Mouse (Mus musculus) hindbrain, embryonic 11.5 days (tissue): ENCODE measurements around the gene Shroom3. TPM values are rescaled to one million over a fixed set of nuclear protein-coding genes. Genes with fewer than 3 reads are reported as not detected.

Experiments used
- ATAC-seq: fragments of 200-750 bp; cut with Nextera tagmentation; 2 replicates; pipeline ENCODE4 v1.8.0; 2017; ENCODE audit warnings: mild to moderate bottlenecking, moderate TSS enrichment, moderate library complexity; ENCODE audit not compliant: low FRiP score
- DNase-seq: peaks from one replicate; pipeline ENCODE4 v3.0.0-alpha.2; 2015; ENCODE audit warnings: low spot score
- H3K27ac ChIP-seq: fragments of 300-500 bp; sonication (generic); 2 replicates; pipeline ENCODE4 v1.5.1; 2014; ENCODE audit warnings: mild to moderate bottlenecking, low read depth, low read length
- H3K27me3 ChIP-seq: fragments of 300-500 bp; sonication (generic); 2 replicates; pipeline ENCODE4 v1.6.1; 2014; ENCODE audit warnings: mild to moderate bottlenecking, low read length, moderate library complexity, mixed read lengths; ENCODE audit not compliant: control insufficient read depth, insufficient read depth
- H3K36me3 ChIP-seq: fragments of 300-500 bp; sonication (generic); 2 replicates; pipeline ENCODE4 v1.6.1; 2014; ENCODE audit warnings: mild to moderate bottlenecking, low read length, moderate library complexity, mixed read lengths; ENCODE audit not compliant: control insufficient read depth, insufficient read depth
- H3K4me1 ChIP-seq: fragments of 300-500 bp; sonication (generic); replicated peaks from 2 replicates; pipeline ENCODE4 v1.6.1; 2014; ENCODE audit warnings: low read length, mixed read lengths; ENCODE audit not compliant: control insufficient read depth, insufficient read depth
- H3K4me2 ChIP-seq: fragments of 300-500 bp; sonication (generic); replicated peaks from 2 replicates; pipeline ENCODE4 v1.6.1; 2014; ENCODE audit warnings: mild to moderate bottlenecking, low read depth, low read length
- H3K4me3 ChIP-seq: fragments of 300-500 bp; sonication (generic); 2 replicates; pipeline ENCODE4 v1.5.1; 2014; ENCODE audit warnings: low read depth, low read length
- H3K9ac ChIP-seq: fragments of 300-500 bp; sonication (generic); 2 replicates; pipeline ENCODE4 v1.6.1; 2014; ENCODE audit warnings: low read depth, low read length
- H3K9me3 ChIP-seq: fragments of 300-500 bp; sonication (generic); 2 replicates; pipeline ENCODE4 v1.6.1; 2016; ENCODE audit warnings: low read length; ENCODE audit not compliant: control insufficient read depth
- WGBS: fragments of 180-500 bp; shearing (Covaris S2); extraction: QIAGEN DNeasy Blood & Tissue Kit; methylation state at CpG from one replicate; pipeline ENCODE4 v1.1.7; 2014; 5-methylcytosine and 5-hydroxymethylcytosine counted together
- polyA plus RNA-seq: library from polyadenylated mRNA; unstranded; fragments of >200 nt; fragmentation: Nextera tagmentation; extraction: Ambion mirVana; gene quantifications from 2 replicates; pipeline ENCODE4 v1.2.1, GENCODE M21; 2014

Shroom3 gene
- polyA plus RNA-seq, result 4.8 and 6.6 TPM in 2 replicates

DNA sequence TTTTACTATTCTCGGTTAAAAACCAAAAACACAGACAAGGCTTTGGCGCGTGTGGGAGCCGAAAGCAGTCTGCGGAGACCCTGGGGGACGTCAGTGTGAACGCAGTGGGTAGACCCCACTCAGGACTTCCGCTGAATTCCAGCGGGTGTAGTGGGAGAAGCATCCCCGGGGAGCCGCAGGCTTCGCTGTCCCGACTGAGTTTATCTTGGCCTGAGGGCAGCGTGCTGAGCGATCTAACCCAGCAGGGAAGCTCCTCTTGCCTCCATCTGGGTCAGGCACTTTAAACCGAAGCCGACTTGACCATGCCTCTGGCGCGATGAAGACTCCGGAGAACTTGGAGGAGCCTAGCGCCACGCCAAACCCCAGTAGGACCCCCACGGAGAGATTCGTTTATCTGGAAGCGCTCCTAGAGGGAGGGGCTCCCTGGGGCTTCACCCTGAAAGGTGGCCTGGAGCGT lies at the start of gene Shroom3:
TSS of gene Shroom3 (plus strand) at position 85 of the 457 bp plus-strand sequence.
- no peaks in the 10 kb centered on the region for H3K9me3 ChIP-seq
- H3K27ac ChIP-seq, result peak within 1 kb of the TSS; percentile 79
- H3K36me3 ChIP-seq, result no peaks in the 10 kb centered on the region
- peak within 1 kb of the TSS; percentile 71 for H3K4me2 ChIP-seq
- peak within 1 kb of the TSS; percentile 67 for H3K9ac ChIP-seq
- no peaks in the 10 kb centered on the region for H3K4me1 ChIP-seq
- ATAC-seq (peak; percentile 43), DNase-seq (peak; percentile 68)
- H3K27me3 ChIP-seq, result no peaks in the 10 kb centered on the region
- peak within 1 kb of the TSS; percentile 45 for H3K4me3 ChIP-seq
- 1% methylated on average over 26 of the region's 26 CpGs for WGBS

DNA sequence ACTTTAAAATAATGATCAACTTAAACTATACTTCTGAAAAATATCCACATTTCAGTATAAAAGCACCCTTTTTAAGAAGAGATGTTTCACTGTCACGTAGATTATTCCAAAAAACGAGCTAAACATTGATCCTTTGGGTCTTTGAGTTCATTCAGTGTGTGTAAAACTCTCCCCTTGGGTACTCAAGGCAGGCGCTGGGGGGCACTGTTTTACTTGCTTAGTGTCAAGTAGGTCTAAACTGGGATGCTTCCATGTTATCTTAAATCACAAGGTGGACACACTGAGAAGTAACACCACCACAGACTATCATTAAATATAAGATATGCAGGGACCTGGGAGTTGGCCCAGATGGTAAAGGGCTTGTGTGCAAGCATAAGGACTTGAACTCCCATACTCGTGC lies 49.7 kb upstream of the Shroom3 start:
- no peak overlapping the region for H3K4me2 ChIP-seq
- H3K4me1 ChIP-seq, result no peaks in the 10 kb centered on the region
- 68% methylated on average over 4 of the region's 4 CpGs for WGBS
- no peak overlapping the region for H3K4me3 ChIP-seq
- no peak overlapping the region for H3K27ac ChIP-seq
- no peaks in the 10 kb centered on the region for H3K9me3 ChIP-seq
- ATAC-seq (no peak), DNase-seq (peak; percentile 19)
- no peak overlapping the region for H3K9ac ChIP-seq
- no peaks in the 10 kb centered on the region for H3K36me3 ChIP-seq
- H3K27me3 ChIP-seq, result no peaks in the 10 kb centered on the region

DNA sequence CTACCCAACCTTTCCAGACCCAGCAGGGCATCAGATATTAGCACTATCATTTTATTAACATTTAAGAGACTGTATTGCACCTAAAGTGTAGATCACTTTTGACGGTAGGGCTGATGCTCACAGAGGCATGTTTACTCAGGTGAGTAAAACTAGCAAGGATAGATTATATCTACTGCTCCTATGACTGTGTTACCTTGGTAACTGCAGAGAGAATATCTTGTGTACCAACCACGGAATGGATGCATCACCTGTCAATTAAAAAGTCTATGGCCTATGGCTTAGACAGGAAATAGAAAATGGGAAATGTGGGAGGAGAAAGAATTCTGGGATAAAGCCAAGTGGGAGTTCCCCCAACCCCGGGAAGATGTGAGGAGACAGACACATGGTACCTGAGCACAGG lies 48.3 kb upstream of the Shroom3 start:
- H3K9me3 ChIP-seq, result no peaks in the 10 kb centered on the region
- no peaks in the 10 kb centered on the region for H3K27me3 ChIP-seq
- DNase-seq (no peak), ATAC-seq (no peak)
- no peak overlapping the region for H3K4me2 ChIP-seq
- H3K27ac ChIP-seq, result no peak overlapping the region
- no peaks in the 10 kb centered on the region for H3K36me3 ChIP-seq
- 85% methylated on average over 3 of the region's 3 CpGs for WGBS
- no peaks in the 10 kb centered on the region for H3K4me1 ChIP-seq
- H3K4me3 ChIP-seq, result no peak overlapping the region
- no peak overlapping the region for H3K9ac ChIP-seq

DNA sequence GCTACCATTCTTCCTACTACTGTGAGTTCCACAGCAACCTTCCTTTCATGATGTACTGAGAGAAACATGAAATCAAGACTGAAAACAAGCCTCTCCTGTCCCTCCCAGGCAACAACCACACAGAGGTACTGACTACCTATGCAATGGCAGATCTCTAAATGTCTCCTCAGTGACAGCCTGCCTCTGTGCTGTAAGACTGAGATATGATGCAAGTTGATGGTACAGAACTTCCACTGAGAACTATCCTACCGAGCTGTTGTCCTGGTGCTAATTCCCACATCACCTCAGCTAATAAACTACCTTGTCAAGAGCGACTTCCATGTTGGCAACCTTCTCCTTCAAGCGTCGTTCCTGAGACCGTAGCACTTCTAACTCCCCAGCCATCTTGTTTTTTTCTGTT lies 47.3 kb upstream of the Shroom3 start:
- no peaks in the 10 kb centered on the region for H3K27me3 ChIP-seq
- no peak overlapping the region for H3K4me3 ChIP-seq
- no peak for DNase-seq
- WGBS, result 92% methylated on average over 5 of the region's 5 CpGs
- no peak for ATAC-seq
- H3K4me2 ChIP-seq, result no peak overlapping the region
- no peak overlapping the region for H3K27ac ChIP-seq
- no peaks in the 10 kb centered on the region for H3K4me1 ChIP-seq
- H3K36me3 ChIP-seq, result no peaks in the 10 kb centered on the region
- H3K9ac ChIP-seq, result no peak overlapping the region
- H3K9me3 ChIP-seq, result no peaks in the 10 kb centered on the region

DNA sequence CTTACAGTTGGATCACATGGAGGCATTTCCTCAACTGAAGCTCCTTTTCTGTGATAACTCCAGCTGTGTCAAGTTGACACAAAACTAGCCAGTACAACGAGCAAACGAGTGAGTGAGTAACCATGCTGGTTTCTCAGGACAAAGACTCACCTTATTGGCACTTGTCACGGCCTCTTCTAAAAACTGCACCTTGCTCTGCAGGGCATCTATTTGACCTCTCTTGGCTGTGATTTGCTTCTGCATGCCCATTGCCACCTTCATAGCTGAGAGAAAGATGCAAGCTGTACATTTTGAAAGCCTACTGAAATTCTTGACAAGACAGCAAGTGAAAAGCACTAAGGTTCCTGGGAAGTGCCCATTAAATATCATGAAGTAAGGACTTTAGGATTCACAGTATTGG lies 42.4 kb upstream of the Shroom3 start:
- no peak for DNase-seq
- no peaks in the 10 kb centered on the region for H3K27me3 ChIP-seq
- ATAC-seq, result no peak
- no peak overlapping the region for H3K27ac ChIP-seq
- 82% methylated on average over 3 of the region's 3 CpGs for WGBS
- H3K9me3 ChIP-seq, result no peaks in the 10 kb centered on the region
- H3K4me1 ChIP-seq, result no peaks in the 10 kb centered on the region
- no peak overlapping the region for H3K4me2 ChIP-seq
- H3K9ac ChIP-seq, result no peak overlapping the region
- no peaks in the 10 kb centered on the region for H3K36me3 ChIP-seq
- H3K4me3 ChIP-seq, result no peak overlapping the region

DNA sequence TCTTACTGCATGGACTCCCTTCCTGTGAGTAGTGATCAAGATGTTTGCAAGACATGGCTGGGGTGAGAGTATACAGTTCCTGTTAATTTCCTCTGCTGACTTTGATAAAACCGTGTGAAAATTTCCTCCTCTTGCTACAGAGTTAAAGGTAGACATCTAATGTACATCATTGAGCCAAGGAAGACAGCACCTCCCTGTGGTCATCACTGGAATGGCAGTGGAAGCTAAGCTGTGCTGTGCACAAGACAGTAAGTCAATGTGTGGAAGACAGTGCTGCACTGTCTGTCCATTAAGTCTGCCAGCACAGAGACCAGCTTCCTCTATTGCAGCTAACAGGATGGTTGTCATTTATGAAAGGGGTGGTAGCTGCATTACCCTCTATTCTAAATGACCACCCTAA lies 27.0 kb upstream of the Shroom3 start:
- H3K4me3 ChIP-seq, result no peak overlapping the region
- no peak for ATAC-seq
- peak; percentile 75 for DNase-seq
- H3K36me3 ChIP-seq, result no peaks in the 10 kb centered on the region
- no peaks in the 10 kb centered on the region for H3K4me1 ChIP-seq
- no peaks in the 10 kb centered on the region for H3K27me3 ChIP-seq
- no peak overlapping the region for H3K4me2 ChIP-seq
- H3K9me3 ChIP-seq, result no peaks in the 10 kb centered on the region
- no peak overlapping the region for H3K27ac ChIP-seq
- WGBS, result 23% methylated on average over 1 of the region's 1 CpGs
- no peak overlapping the region for H3K9ac ChIP-seq

DNA sequence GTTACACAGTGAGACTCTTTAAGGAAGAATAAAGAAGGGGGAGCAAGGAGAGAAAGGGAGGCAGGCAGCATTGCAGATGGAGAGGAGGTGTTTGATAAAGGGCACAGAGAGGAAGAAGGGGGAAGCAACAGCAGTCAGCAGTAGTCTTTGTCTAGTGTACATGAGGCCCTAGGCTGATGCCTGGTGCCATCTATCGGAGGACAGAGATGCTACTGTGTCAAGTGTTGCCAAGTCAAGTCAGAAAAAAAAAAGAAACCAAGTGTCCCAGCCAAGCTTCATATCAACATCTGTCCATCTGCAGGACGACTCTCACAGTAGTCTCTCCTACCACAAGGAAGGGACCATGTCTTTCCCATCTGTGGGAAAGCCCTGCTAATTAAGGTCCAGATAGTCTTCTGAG lies 18.9 kb upstream of the Shroom3 start:
- Histone ChIP-seq H3K9me3 (no peaks in the 10 kb centered on the region), H3K4me2 (no peak overlapping the region), H3K4me1 (no peaks in the 10 kb centered on the region), H3K9ac (no peak overlapping the region), H3K4me3 (no peak overlapping the region), H3K36me3 (no peaks in the 10 kb centered on the region), H3K27me3 (no peaks in the 10 kb centered on the region), H3K27ac (no peak overlapping the region)
- DNase-seq (no peak), ATAC-seq (no peak)
- 63% methylated on average over 2 of the region's 2 CpGs for WGBS

DNA sequence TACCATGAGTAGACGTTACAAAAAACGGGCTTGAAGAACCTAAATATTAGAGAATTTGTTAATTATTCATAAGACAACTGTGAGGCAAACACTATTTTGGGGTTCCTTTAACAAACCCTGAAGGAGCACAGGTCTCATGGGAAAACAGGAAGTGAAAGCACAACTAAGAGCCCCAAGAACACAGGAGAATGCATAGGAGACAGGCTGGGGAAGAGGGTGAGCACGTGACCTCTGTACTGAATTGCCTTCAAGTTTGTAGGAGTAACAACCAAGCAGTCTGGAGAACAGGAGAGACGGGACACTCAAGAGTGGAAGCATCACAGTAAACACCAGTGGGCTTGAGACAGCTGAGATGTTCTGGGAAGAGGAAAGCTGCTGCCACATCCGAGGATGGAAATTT lies 16.4 kb upstream of the Shroom3 start:
- no peak overlapping the region for H3K4me3 ChIP-seq
- 78% methylated on average over 5 of the region's 5 CpGs for WGBS
- no peaks in the 10 kb centered on the region for H3K9me3 ChIP-seq
- H3K27ac ChIP-seq, result no peak overlapping the region
- H3K36me3 ChIP-seq, result no peaks in the 10 kb centered on the region
- H3K4me2 ChIP-seq, result no peak overlapping the region
- ATAC-seq (no peak), DNase-seq (no peak)
- no peaks in the 10 kb centered on the region for H3K27me3 ChIP-seq
- H3K9ac ChIP-seq, result no peak overlapping the region
- H3K4me1 ChIP-seq, result no peaks in the 10 kb centered on the region

DNA sequence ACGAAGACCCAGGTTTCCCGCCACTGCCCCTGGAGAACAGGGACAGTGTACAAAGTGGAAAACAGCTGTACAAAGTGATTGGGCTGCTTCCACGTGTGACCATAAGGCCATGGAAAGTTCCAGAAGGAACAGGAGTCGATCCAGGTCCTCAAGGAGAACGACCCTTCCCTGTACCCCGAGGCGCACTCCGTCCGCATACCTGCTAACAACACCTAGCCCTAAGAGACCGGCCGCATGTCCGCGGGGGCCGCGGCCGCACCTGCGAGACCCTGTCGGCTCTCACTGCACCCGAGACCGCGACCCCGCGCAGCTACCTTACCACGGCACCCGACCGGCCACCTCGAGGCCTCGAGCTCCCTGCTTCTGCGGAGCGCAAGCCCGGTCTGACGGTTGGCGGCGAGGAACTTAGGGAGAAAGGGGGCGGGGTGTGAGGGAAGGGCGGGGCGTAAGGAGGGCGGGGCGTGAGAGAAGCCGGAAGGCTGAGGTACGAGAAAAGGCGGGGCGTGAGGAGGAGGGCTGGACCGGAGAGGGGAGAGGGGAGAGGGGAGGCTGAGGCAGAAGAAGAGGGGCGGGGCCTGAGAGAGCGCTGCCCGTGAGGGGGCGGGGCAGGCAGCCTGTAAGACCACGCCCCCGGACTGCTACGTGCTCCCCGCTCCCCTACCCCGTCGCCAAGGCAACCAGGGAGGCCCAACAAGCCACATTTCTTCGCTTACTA lies 8.2 kb upstream of the Shroom3 start, which contains the start of gene Ccdc158:
TSS of gene Ccdc158 (minus strand) at position 413 of the 715 bp plus-strand sequence.
- 17% methylated on average over 46 of the region's 55 CpGs for WGBS
- no peaks in the 10 kb centered on the region for H3K36me3 ChIP-seq
- peak; percentile 97 for DNase-seq

More for the DNA sequence above, 8.2 kb upstream of the Shroom3 start, which contains the start of gene Ccdc158:
- no peaks in the 10 kb centered on the region for H3K4me1 ChIP-seq
- H3K27ac ChIP-seq, result no peak within 1 kb of the TSS
- H3K27me3 ChIP-seq, result no peaks in the 10 kb centered on the region
- H3K4me2 ChIP-seq, result peak within 1 kb of the TSS; percentile 77
- 0 out of 2 replicates have a peak within 1 kb of the TSS, but pooled peaks have one; percentile 23 for H3K9ac ChIP-seq
- ATAC-seq, result peak; percentile 91
- H3K9me3 ChIP-seq, result no peaks in the 10 kb centered on the region
- peak within 1 kb of the TSS; percentile 35 for H3K4me3 ChIP-seq
